Mouse (Mus musculus) E14TG2a.4 (cell line): ENCODE results near the gene Adora3.

Source experiments
- H3K27me3 ChIP-seq: 2 replicates; pipeline ENCODE4 v1.6.1; 2014; ENCODE audit warnings: low read length, control low read depth; ENCODE audit not compliant: insufficient read depth
- H3K36me3 ChIP-seq: 2 replicates; pipeline ENCODE4 v1.6.1; 2014; ENCODE audit warnings: low read length, control low read depth; ENCODE audit not compliant: insufficient read depth
- H3K4me1 ChIP-seq: replicated peaks from 2 replicates; pipeline ENCODE4 v1.6.1; 2014; ENCODE audit warnings: low read depth, low read length, control low read depth
- H3K4me3 ChIP-seq: replicated peaks from 2 replicates; pipeline ENCODE4 v1.5.1; 2014; ENCODE audit warnings: mild to moderate bottlenecking, low read length
- H3K9me3 ChIP-seq: 2 replicates; pipeline ENCODE4 v1.6.1; 2014; ENCODE audit warnings: low read length, control low read depth
- CTCF ChIP-seq: conservative IDR thresholded peaks from 2 replicates; pipeline ENCODE4 v1.5.1; 2014; ENCODE audit warnings: low read length
- NANOG ChIP-seq: IDR thresholded peaks from 2 replicates; pipeline ENCODE4 v1.6.1; 2014; ENCODE audit warnings: borderline replicate concordance, low read length, mixed read lengths
- POU5F1 ChIP-seq: IDR thresholded peaks from 2 replicates; pipeline ENCODE4 v1.6.1; 2014; ENCODE audit warnings: low read length, borderline replicate concordance

The Adora3 gene

DNA sequence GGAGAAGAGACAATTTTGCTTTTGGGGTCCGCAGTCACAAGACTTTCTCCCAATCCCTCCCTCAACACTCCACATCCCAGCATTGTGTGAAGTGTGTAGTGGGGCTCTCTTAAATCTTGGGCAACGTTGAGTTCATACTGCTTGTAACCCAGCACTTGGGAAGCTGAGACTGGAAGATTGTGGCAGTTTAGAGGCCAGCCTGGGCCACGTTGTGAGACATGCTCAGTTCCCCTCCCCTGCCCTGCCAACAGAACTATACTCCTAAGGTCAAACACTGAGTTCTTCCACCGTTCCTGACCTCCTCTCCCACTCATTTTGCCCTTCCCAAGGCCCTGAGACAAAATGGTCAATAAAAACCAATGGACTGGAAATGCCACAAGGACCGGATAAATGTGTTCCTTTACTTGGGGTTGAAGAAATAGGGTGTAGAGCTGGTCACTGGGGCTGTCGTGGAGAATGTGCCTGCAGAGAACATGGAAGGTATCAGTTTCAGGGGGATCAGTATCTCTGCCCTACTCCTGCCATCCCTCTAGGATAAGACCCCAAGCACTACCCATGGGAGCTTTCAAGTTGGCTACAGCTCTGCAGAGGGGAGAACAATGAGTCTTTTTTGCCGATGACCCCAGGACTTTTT, 57.0 kb downstream of the Adora3 start:
- TF ChIP-seq NANOG: no peak
- Histone ChIP-seq H3K9me3 (no peaks in the 10 kb centered on the region), H3K27me3 (no peaks in the 10 kb centered on the region), H3K36me3 (no peaks in the 10 kb centered on the region), H3K4me3 (no peak overlapping the region), H3K4me1 (peaks cover 24% of the 10 kb centered on the region)

- Histone ChIP-seq H3K4me3 (no peak overlapping the region), H3K27me3 (no peaks in the 10 kb centered on the region), H3K9me3 (no peaks in the 10 kb centered on the region), H3K4me1 (peaks cover 24% of the 10 kb centered on the region), H3K36me3 (no peaks in the 10 kb centered on the region)
- TF ChIP-seq CTCF (no peak), NANOG (no peak), POU5F1 (no peak)
These were observed 57.5 kb downstream of the Adora3 start for GRCm38 (mm10) chr3:105928195-105928569.

GRCm38 (mm10) chr3:105928781-105929180, 58.1 kb downstream of the Adora3 start:
- Histone ChIP-seq H3K9me3 (no peaks in the 10 kb centered on the region), H3K36me3 (no peaks in the 10 kb centered on the region), H3K4me1 (peaks cover 24% of the 10 kb centered on the region), H3K27me3 (no peaks in the 10 kb centered on the region), H3K4me3 (no peak overlapping the region)
- TF ChIP-seq NANOG (no peak), CTCF (no peak), POU5F1 (no peak)

- TF ChIP-seq NANOG: no peak
- no peak for TF ChIP-seq CTCF
- TF ChIP-seq POU5F1: no peak
- peaks cover 24% of the 10 kb centered on the region for H3K4me1 ChIP-seq
- H3K4me3 ChIP-seq: no peak overlapping the region
- H3K36me3 ChIP-seq: no peaks in the 10 kb centered on the region
- no peaks in the 10 kb centered on the region for H3K9me3 ChIP-seq
- H3K27me3 ChIP-seq: no peaks in the 10 kb centered on the region
These were observed 59.2 kb downstream of the Adora3 start for GRCm38 (mm10) chr3:105929821-105930220.

- H3K4me1 ChIP-seq: peaks cover 24% of the 10 kb centered on the region
- H3K36me3 ChIP-seq: no peaks in the 10 kb centered on the region
- no peak overlapping the region for H3K4me3 ChIP-seq
- TF ChIP-seq CTCF: no peak
- no peak for TF ChIP-seq POU5F1
- TF ChIP-seq NANOG: no peak
- no peaks in the 10 kb centered on the region for H3K27me3 ChIP-seq
- no peaks in the 10 kb centered on the region for H3K9me3 ChIP-seq
These were observed 60.4 kb downstream of the Adora3 start for GRCm38 (mm10) chr3:105931095-105931494.

DNA sequence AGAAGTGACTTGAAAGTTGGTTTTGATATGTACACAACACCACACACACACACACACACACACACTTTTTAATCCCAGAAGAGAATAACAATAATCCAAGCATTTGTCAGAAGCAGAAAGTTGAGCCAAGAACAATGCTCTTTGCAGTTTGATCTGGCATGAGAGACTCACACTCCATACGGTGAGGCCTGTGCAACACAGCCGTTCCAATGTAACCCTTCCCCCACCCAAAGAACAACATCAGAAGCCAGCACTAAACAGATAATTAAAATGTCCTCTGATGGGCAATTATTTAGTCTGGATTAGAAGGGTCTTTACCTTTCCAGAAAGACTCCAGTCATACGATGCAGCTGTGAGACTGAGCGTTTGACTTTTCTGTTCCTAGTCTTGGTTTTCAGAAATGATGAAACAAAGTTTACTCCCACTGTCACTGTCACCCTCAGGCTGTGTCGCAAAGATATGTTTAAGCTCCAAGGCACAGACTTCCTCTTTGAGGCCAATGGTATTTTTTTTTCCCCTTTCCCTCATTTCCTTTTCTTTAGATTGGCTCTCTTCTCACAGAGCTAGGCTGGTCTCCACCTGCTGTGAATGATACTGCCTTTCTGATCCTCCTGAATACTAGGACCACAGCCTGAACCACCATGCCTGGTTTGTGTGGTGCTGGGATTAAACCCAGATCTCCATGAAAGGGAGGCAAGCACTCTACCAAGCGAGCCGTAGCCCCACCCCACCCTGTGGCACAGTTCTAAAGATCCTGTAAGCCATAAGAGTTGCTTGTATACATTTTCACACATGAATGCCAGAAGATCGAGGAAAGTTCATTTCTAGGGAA, 61.8 kb downstream of the Adora3 start, which contains the start of gene I830077J02Rik:
Gene I830077J02Rik, minus strand, starts transcription at position 425 of the 832 bp plus-strand sequence.
- TF ChIP-seq POU5F1: no peak
- no peak for TF ChIP-seq CTCF
- no peak within 1 kb of the TSS for H3K4me3 ChIP-seq
- H3K9me3 ChIP-seq: no peaks in the 10 kb centered on the region

DNA sequence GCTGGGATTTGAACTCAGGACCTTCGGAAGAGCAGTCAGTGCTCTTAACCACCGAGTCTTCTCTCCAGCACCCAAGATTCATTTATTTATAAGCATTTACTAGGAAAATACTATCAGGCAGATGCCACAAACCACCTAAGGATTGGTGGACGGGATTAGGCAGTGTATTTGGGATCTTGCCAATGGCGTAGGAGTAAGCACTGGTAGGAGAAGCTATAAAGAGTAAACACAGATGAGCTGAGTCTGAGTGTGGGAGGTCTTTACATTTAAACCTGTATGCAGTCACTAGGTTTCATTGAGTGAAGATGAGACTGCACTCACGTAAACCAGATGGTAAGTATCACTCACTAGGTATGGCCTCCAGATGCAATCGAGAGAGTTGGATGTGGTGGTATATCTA, 63.3 kb downstream of the Adora3 start:
- Histone ChIP-seq H3K9me3 (no peaks in the 10 kb centered on the region), H3K4me3 (no peak overlapping the region), H3K36me3 (peaks cover 9% of the 10 kb centered on the region), H3K4me1 (peaks cover 9% of the 10 kb centered on the region), H3K27me3 (no peaks in the 10 kb centered on the region)
- no peak for TF ChIP-seq NANOG

More for the DNA sequence above, 61.8 kb downstream of the Adora3 start, which contains the start of gene I830077J02Rik:
- Histone ChIP-seq H3K4me1 (peaks cover 24% of the 10 kb centered on the region), H3K36me3 (peaks cover 1% of the 10 kb centered on the region), H3K27me3 (no peaks in the 10 kb centered on the region)

DNA sequence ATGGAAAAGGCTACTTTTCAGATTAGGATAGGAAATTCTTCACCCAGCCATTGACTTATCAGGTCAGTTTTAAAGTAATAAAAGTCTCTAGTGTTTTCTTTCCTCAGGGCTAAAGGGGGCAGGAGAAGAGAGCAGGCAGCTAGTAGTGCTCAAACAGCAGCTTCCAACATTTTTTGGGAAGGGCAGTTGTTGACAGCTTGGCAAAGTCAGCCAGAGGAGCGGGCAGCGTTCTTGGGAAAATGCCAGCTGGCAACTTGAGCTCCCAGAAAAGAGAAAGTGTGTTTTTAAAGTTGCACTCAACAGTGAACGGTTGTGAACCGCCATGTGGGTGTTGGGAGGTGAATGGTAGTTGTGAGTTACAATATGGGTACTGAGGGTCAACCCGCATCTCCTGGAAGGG, 64.4 kb downstream of the Adora3 start:
- TF ChIP-seq POU5F1: no peak
- TF ChIP-seq NANOG: no peak
- no peak for TF ChIP-seq CTCF
- Histone ChIP-seq H3K27me3 (no peaks in the 10 kb centered on the region), H3K36me3 (peaks cover 12% of the 10 kb centered on the region)

More for the DNA sequence above, 64.4 kb downstream of the Adora3 start:
- no peaks in the 10 kb centered on the region for H3K4me1 ChIP-seq
- no peaks in the 10 kb centered on the region for H3K9me3 ChIP-seq
- H3K4me3 ChIP-seq: no peak overlapping the region
